Mouse (Mus musculus): ENCODE measurements at regions not wholly inside any gene's neighbourhood (a gene's known extent, or its start where the extent isn't known, plus 50 kb on each side); places are given as distances from the start of the nearest gene placed in this dataset.

- no peak for DNase-seq
Measured at GRCm38 (mm10) chr5:84934369-84934768, 517.2 kb upstream of the Epha5 start.

- no peak for DNase-seq
Measured at GRCm38 (mm10) chr5:84917631-84918292, 500.6 kb upstream of the Epha5 start.

- DNase-seq, result no peak
Measured at GRCm38 (mm10) chr5:84901669-84902068, 484.5 kb upstream of the Epha5 start.

- DNase-seq, result no peak
Measured at GRCm38 (mm10) chr5:84897535-84897934, 480.4 kb upstream of the Epha5 start.

- no peak for DNase-seq
Measured at GRCm38 (mm10) chr5:84853622-84854021, 436.4 kb upstream of the Epha5 start.

- DNase-seq, result no peak
Measured at GRCm38 (mm10) chr5:84849175-84849574, 432.0 kb upstream of the Epha5 start.

GRCm38 (mm10) chr5:84848765-84849164 is 431.6 kb upstream of the Epha5 start:
- no peak for DNase-seq

GRCm38 (mm10) chr5:84811460-84811859 is 394.3 kb upstream of the Epha5 start:
- no peak for DNase-seq

- DNase-seq, result no peak
Measured at GRCm38 (mm10) chr5:84810844-84811243, 393.7 kb upstream of the Epha5 start.

- no peak for DNase-seq
Measured at GRCm38 (mm10) chr5:84762618-84763017, 345.4 kb upstream of the Epha5 start.

- DNase-seq, result no peak
Measured at GRCm38 (mm10) chr5:84752053-84752452, 334.9 kb upstream of the Epha5 start.

- DNase-seq, result peak; percentile 84 to 88
Measured at GRCm38 (mm10) chr5:84705436-84705835, 288.3 kb upstream of the Epha5 start.

- DNase-seq, result no peak
Measured at GRCm38 (mm10) chr5:84690334-84691258, 273.4 kb upstream of the Epha5 start.

GRCm38 (mm10) chr5:84687534-84687933 is 270.4 kb upstream of the Epha5 start:
- no peak for DNase-seq

GRCm38 (mm10) chr5:84655171-84655570 is 238.0 kb upstream of the Epha5 start:
- no peak for DNase-seq

- DNase-seq, result no peak
Measured at GRCm38 (mm10) chr5:84635502-84635901, 218.3 kb upstream of the Epha5 start.

- no peak for DNase-seq
Measured at GRCm38 (mm10) chr5:84632851-84633250, 215.7 kb upstream of the Epha5 start.

GRCm38 (mm10) chr5:84618194-84618593 is 201.0 kb upstream of the Epha5 start:
- no peak for DNase-seq

GRCm38 (mm10) chr5:84608683-84609082 is 191.5 kb upstream of the Epha5 start:
- DNase-seq, result no peak

- DNase-seq, result no peak
Measured at GRCm38 (mm10) chr5:84565311-84565946, 148.2 kb upstream of the Epha5 start.

- DNase-seq, result no peak
Measured at GRCm38 (mm10) chr5:84519836-84520235, 102.7 kb upstream of the Epha5 start.

- DNase-seq, result no peak
Measured at GRCm38 (mm10) chr5:84510144-84510543, 93.0 kb upstream of the Epha5 start.

- no peak for DNase-seq
Measured at GRCm38 (mm10) chr5:84480978-84481377, 63.8 kb upstream of the Epha5 start.

Measured in kidney, adult 8-10 months (tissue).